Mouse (Mus musculus) gastrocnemius, postnatal 14 days (tissue): ENCODE results near the gene Garem2. TPM values are rescaled to one million over a fixed set of nuclear protein-coding genes. Genes with fewer than 3 reads are reported as not detected.

Experiments used
- DNase-seq: peaks from one replicate; pipeline ENCODE4 v3.0.0; 2021; ENCODE audit warnings: mixed read lengths
- intact Hi-C: fragments of 180-260 bp; cut with DNase I; formaldehyde crosslinking; loops from one replicate; pipeline ENCODE4 v1.15.1; 2025; ENCODE audit warnings: low total_unique reads
- total RNA-seq, 2 experiments: library from RNA; stranded (reverse); gene quantifications; 2 replicates each; pipeline ENCODE4 v1.2.3; 2021

Garem2 gene
- total RNA-seq, 2 experiments from 2014 or later = 0.04 TPM

DNA sequence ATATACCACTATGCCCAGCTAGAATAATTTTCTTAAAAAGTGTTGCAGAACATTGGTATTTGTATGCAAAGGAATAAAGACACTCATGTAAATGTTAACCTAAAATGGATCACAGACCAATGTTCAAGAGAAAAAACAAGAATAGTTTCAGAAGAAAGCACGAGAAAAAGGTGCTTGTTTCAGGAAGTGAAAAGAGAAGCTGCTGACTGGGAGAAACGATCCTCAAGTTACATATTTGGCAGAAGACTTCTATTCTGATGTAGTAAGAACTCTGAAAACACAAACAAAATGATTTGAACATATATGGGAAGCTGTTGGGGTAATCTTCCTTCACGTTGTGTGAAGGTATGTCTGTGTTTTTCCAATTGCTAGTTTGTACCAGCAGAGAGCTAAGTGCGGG is 33.2 kb downstream of the Garem2 start:
- intact Hi-C loops = no loop called here
- no peak for DNase-seq

DNA sequence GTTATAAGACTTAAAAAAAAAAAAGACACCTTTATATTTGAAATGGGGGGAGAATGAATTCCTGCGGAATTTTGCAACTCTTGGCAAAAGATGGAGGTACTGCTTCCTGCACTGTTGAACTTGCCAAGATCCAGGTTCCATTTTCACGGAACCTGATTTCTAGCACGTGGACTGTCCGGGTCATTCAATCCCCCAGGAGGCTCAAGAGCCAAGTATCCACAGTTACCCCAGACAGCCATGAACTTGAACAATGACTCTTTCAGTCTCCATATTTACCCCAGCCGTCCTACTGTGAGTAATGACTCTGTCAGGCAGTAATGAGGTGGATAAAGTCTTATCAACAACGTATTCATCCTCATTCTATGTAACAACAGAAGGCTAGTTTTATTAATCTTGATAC is 41.6 kb downstream of the Garem2 start:
- intact Hi-C loops = no loop called here
- DNase-seq = no peak

DNA sequence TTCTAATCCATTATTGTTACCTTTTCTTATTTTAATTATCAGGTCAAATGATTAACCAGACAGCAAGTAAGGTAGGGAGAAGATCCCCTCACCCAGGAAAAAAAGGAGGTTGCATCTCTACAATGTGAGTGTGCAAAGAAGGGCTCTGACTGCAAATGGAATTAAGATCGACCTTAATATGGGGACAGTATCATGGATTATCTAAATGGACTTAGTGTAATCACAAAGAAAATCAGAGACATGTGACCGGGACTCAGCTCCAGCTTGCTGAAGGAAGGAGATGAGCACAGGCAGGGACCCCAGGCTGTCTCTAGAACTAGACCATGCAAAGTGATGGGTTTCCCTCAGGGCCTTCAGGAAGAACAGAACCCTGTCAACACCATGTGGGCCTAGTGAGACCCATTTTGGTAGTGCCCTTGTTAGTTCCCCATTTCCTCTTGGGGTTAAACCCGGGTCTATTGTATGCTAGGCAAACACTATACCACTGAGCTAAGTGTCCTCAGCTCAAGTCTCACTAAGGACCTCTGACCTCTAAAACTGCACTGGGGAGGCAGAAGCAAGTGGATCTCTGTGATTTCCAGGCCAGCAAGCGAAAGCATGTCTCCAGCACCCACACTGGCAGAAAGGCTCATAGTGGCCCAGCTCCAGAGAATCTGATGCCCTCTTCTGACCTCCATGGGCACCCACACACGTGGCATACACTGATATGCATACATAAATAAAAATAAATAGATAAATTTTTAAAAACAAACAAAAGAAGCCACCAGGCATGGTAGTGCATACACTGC is 43.4 kb downstream of the Garem2 start:
- intact Hi-C loops = no loop called here
- no peak for DNase-seq

DNA sequence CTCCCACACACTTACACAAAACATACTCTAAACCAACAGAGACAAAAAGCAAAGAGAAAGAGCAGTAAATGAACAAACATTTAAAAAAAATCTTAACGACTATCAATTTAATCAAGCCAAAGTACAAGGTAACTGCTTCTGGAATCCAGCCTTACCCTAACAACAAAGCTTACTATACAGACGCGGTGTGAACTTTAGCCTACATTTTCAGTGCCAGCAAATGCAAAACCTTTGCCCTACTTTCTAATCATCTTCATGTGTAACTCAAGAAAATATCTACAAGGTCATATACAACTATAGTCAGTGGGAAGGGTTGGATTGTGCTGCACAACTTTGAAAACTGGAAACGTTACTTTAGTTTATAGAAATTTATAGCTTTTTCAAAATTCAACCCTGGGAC is 47.0 kb downstream of the Garem2 start:
- DNase-seq = no peak
- intact Hi-C loops = no loop called here

DNA sequence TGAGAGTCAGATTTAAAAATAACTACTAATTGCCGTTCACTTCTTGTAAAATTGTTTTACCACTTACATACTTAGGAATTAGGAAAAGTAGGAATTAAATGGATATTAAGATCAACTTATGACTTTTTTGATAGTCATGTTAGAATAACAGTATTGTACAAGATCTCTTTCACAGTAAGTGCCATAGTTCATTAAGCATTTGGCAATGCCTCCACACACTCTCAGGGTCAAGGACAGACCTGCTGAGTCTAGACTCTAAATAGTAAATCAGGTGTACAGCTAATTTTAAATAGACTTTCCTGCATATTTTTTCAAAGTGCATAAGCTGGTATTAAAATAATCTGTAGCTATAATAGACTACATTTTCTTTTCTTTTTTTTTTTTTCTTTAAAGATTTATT is 47.5 kb downstream of the Garem2 start:
- intact Hi-C loops = no loop called here
- no peak for DNase-seq

DNA sequence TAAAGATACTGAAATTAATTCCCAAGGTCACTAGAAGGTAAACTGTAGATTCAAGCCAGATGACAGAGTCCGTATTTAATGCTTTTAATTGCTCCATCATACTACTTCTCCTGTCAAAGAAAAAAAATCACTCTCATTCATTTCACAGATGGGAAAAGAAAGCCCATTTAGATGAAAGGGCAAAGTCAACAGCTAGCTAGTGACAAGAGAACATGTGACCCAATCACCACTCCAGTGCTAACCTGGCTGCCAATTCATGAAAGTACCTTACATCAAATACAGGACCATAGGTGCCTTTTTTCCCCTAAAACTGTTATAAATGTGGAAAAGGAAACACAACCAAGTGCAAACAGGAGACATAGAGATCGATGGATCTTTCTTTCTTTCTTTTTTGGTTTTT is 48.3 kb downstream of the Garem2 start:
- intact Hi-C loops = no loop called here

DNA sequence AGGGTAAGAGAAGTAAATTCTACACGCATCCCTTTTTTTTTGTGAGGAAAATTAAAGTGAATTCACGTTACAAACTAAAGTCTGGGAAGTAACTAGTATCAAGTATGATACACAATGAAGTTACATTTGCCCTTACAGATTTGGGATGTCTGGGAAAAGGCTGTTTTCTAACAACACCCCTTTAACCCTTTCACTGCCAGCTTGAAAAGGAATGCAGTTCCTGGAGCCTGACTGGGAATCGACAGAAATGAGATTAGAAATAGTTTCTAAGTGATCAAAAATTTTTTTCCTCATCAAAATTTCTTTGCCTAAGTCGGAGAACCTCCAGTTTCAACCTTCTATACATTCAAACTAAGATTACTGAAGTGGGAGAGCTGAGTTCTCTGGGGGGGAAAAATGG is 49.1 kb downstream of the Garem2 start:
- intact Hi-C loops = no loop called here
- DNase-seq = no peak

More for the DNA sequence above, 48.3 kb downstream of the Garem2 start:
- no peak for DNase-seq

DNA sequence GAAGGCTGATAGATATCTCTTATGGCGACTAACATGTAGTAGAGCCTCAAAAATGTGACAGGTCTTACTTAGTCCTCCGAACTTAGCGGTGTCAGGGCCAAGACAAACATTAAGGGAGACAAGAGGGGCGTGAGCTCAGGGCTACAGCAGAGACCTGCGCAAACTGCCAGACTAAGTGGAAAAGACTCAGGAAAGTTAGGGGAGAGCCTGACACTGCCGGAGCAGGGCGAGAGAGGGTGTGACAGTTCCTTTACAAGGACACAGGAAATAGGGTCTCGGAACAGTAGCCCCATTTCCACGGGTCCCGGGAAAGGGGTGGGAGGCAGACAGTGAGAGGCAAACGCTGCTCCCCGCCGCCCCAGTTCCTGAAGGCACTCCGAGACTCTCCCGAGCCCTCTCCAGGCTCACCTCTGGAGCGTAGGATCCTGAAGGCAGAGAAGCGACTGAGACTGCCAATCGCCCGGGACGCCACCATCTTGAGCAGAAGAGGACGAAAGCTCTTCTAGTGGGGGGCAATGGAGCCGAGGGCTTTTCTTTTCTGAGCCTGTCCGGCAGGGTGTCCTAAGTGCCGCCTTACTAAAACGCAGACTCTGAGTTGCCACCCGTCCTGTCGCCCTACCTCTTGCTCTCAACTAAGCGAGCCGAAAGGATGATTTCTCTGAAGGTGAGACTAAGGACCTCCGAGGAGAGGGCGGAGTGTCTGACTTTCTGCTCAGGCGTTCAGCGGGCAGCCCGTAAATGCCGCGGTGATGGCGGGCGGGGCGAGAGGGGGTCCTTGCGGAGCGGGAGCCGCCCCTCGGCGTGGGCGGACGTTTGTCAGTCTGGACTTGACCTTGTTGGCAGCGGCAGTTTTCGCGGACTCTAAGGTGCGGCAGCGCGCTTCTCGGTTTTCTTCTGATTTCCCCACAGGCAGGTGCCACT is 49.8 kb downstream of the Garem2 start, which contains the start of the genes Hadha and Hadhb:
Gene Hadha (minus strand): TSS at position 689 of the 921 bp plus-strand sequence.
Gene Hadhb (plus strand): TSS at position 775 of the 921 bp plus-strand sequence.
- intact Hi-C loops = no loop called here

DNA sequence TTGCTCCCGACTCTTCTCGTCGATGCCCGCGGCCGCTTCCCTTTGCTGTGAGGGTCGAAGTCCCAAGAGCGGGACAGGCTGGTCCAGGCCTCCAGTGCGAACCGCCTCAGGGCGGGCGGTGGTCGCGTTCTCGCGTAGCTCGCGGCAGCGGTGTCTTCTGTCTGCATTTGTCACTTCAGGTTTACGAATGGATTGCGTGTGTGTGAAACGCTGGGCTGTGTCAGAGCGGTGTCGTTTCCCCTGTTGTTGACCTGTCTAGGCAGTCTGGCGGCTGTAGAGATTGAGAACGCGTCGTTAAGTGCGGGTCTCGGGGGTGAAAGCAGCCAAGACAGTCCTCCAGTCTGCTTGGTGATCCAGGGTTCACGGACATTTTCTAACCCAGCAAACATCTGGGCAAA is 50.4 kb downstream of the Garem2 start:
- intact Hi-C loops = no loop called here
- no peak for DNase-seq

More for the DNA sequence above, 49.8 kb downstream of the Garem2 start, which contains the start of the genes Hadha and Hadhb:
- peak; percentile 94 for DNase-seq

DNA sequence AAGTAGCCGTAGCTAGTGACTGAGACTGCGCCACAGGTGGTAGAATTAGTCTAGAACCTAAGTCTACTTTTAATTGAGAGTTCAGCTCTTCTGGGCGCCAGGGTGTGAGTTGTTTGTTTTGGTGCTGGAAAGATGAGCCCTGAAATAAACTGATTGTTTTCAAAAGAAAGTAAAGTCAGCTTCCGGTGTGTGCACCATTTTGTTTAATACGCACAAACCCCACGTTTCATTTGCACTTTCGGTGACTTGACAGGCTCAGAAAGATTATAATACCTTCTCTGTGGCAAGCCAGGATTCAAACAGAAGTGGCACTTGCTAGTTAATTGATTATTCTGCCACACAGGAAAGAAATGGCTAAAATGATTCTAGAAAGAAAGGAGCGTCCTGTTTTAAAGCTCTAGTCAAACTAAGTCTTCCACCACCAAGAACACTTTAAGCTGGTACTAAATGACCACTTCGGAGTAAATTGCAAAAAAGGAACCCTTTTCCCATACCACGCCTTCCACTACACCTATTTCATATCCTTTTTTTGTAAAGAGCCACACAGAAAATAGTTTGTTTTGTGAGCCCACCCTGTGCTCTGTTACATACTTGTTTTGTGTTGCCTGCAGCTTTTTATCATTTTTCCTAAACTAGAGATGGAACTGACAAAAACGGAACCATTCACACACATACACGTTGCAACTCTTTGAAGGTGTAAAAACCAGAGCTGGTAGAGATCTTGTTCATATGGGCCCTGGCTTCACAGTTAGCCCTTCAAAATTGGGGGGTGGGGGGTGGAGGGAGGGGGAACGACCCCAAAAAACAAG is 51.1 kb downstream of the Garem2 start:
- no peak for DNase-seq
- intact Hi-C loops = no loop called here

DNA sequence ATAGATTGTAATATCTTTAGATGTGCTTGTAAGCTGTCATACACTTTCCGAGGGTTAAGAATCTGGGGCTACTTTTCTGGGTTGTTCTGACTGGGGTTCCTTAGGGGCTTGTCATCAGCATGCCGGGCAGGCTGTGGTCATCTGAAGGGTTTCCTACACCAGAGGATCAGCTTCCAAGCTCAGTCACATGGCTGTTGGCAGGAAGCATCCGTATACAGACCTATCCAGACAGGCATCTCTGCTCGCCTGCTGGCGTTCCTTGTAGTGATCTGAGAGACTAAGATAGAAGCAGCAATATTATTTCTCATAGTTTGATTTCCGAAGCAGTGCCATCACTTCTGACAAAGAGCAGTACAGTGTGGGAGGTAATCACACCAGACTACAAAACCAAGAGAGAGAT is 54.6 kb downstream of the Garem2 start:
- peak; percentile 46 for DNase-seq
- intact Hi-C loops = no loop called here

DNA sequence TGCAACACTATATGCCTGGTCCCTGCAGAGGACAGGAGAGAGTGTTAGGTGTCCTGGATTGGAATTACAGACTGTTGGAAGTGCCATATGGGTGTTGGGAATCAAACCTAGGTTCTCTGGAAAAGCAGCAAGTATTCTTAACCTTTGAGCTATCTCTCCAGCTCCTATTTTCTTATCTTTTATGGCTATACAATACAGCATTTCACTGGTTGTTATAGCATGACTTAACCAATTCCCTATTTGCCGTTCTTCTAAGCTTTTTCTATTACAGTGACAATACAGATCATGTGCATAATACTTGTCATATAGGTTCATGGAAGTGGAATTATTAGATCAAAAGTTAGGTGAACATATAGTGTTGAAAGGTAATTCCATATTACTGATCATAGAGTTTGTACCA is 56.9 kb downstream of the Garem2 start:
- no peak for DNase-seq
- intact Hi-C loops = no loop called here

DNA sequence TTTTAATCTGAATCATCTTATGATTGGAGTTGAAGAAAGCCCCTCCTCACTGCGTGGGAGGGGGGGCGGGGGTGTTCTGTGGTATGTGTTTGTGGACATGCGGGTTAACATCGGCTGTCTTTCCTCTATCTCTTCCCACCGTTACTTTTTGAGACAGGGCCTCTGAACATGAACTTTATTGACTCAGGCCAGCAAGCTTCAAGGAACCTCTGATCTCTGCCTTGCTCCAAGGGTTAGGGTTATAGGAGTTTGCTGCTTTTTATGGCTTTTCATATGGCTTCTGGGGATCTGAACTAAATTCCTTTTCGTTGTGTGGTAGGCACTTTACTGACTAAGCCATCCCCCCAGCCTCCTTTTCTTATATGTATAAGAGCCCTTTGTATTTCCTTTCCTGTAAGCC is 57.4 kb downstream of the Garem2 start:
- intact Hi-C loops = no loop called here
- DNase-seq = no peak

DNA sequence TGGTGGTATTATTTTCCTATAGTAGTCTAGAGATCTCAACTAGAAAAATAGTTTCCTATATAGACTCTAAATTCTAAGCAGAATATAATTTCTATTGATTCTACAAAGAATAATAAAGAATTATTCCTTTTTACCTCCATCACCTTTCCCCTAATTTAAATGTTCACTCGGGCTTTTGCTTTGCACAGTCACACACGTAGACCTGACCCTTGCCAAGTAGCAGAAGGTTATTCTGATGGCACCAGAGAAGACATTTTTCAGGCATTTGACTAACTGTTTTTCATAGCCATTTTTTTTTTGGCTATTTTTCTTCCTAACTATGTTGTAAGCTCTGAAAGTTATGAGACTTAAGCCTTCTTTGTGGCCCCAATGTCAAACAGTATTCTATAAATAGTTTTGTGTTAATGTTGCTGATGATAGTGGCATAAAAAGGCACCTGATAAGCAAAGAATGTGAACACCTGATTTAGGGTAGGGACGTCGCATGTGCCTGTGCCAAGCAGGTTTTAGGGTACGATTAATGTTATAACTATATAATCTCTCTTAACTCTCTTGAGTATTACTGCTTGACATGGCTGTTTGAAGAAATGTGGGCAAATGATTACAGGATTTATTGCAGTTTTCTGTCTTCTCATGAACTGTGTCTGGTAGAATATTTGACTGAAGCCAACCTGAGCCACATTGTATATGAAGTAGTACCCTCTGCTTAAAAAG is 60.4 kb downstream of the Garem2 start:
- no peak for DNase-seq
- intact Hi-C loops = no loop called here

Other genes with a start within 250 kb of the Garem2 start
- not detected for gene Il6, start 92.0 kb upstream of the Garem2 start, total RNA-seq
- 1 to 10 TPM; 6.9 to 7.7 TPM for gene Tyms, start 31.5 kb upstream of the Garem2 start, total RNA-seq
- not detected for gene 3110082J24Rik, start 925 bp downstream of the Garem2 start, total RNA-seq
- 100 to 1,000 TPM; 271 to 383 TPM for gene Hadha, start 50.0 kb downstream of the Garem2 start, total RNA-seq
- 100 to 1,000 TPM; 258 to 390 TPM for gene Hadhb, start 50.1 kb downstream of the Garem2 start, total RNA-seq
- not detected for gene Adgrf3, start 100.6 kb downstream of the Garem2 start, total RNA-seq
- 10 to 100 TPM in 1 of 2 experiments, 1 to 10 TPM in 1; 9.0 to 11.2 TPM for gene Selenoi, start 127.4 kb downstream of the Garem2 start, total RNA-seq
- under 1 TPM in 1 of 2 experiments, not detected in 1; 0.29 TPM for gene Drc1, start 176.2 kb downstream of the Garem2 start, total RNA-seq